Mouse (Mus musculus) C2C12 (cell line): Measurements from ENCODE around the gene Fkbp1b. TPM values are rescaled to one million over a fixed set of nuclear protein-coding genes. Genes with fewer than 3 reads are reported as not detected.

Source experiments
- H3K27me3 ChIP-seq: one replicate; pipeline ENCODE4 v1.6.1; 2011; ENCODE audit not compliant: control insufficient read depth, insufficient read depth, insufficient read length
- H3K36me3 ChIP-seq: one replicate; pipeline ENCODE4 v1.6.1; 2011; ENCODE audit not compliant: control insufficient read depth, insufficient read depth
- H3K4me3 ChIP-seq: one replicate; pipeline ENCODE4 v1.5.1; 2011; ENCODE audit warnings: mild to moderate bottlenecking, control low read depth; ENCODE audit not compliant: poor library complexity, insufficient read depth, severe bottlenecking
- H3K79me2 ChIP-seq: one replicate; pipeline ENCODE4 v1.6.1; 2011; ENCODE audit not compliant: control insufficient read depth, insufficient read depth
- H3K79me3 ChIP-seq: one replicate; pipeline ENCODE4 v1.6.1; 2011; ENCODE audit warnings: low read depth, control low read depth
- H3ac ChIP-seq: one replicate; pipeline ENCODE3; 2011; ENCODE audit warnings: low read depth; ENCODE audit not compliant: control insufficient read depth, insufficient read length
- CEBPB ChIP-seq: IDR thresholded peaks from one replicate; pipeline ENCODE4 v1.6.1; 2011; ENCODE audit warnings: low read depth, mild to moderate bottlenecking, control low read depth, moderate library complexity
- CTCF ChIP-seq: IDR thresholded peaks from one replicate; pipeline ENCODE4 v1.5.1; 2011; ENCODE audit not compliant: control insufficient read depth, insufficient read depth, insufficient read length
- FOSL1 ChIP-seq: IDR thresholded peaks from one replicate; pipeline ENCODE4 v1.8.0; 2011; ENCODE audit warnings: mild to moderate bottlenecking, low read length; ENCODE audit not compliant: poor library complexity, insufficient read depth, severe bottlenecking
- MAX ChIP-seq: IDR thresholded peaks from one replicate; pipeline ENCODE4 v1.6.1; 2011; ENCODE audit warnings: mild to moderate bottlenecking, control low read depth
- MYOD1 ChIP-seq: IDR thresholded peaks from one replicate; pipeline ENCODE4 v1.6.1; 2011; ENCODE audit warnings: low read depth; ENCODE audit not compliant: control insufficient read depth, insufficient read length
- MYOG ChIP-seq: IDR thresholded peaks from one replicate; pipeline ENCODE4 v1.6.1; 2011; ENCODE audit not compliant: control insufficient read depth, insufficient read length; ENCODE audit errors: extremely low read depth
- USF1 ChIP-seq: IDR thresholded peaks from one replicate; pipeline ENCODE4 v1.6.1; 2011; ENCODE audit warnings: low read depth, mild to moderate bottlenecking, control low read depth, moderate library complexity
- polyA plus RNA-seq: library from polyadenylated mRNA; unstranded; fragments of >200 nt; fragmentation: generic; extraction: Trizol; gene quantifications from one replicate; pipeline ENCODE4 v1.2.1, GENCODE M21; 2012; ENCODE audit warnings: missing spikeins

The Fkbp1b gene
- polyA plus RNA-seq, 1 experiment: 5.5 TPM

GRCm38 (mm10) chr12:4783598-4783997 is 57.8 kb downstream of the Fkbp1b start:
- Histone ChIP-seq H3K4me3 (no peak overlapping the region), H3K79me2 (no peaks in the 10 kb centered on the region), H3K79me3 (no peaks in the 10 kb centered on the region), H3K36me3 (no peaks in the 10 kb centered on the region), H3K27me3 (no peaks in the 10 kb centered on the region), H3ac (no peak overlapping the region)
- TF ChIP-seq USF1 (no peak), MYOG (no peak), CTCF (no peak), CEBPB (no peak), MAX (no peak), FOSL1 (no peak), MYOD1 (no peak)

Other genes starting within 250 kb of the Fkbp1b start
- gene Itsn2, start 249.0 kb downstream of the Fkbp1b start, polyA plus RNA-seq: 7.9 TPM
- not detected for gene Gm3625, start 248.7 kb downstream of the Fkbp1b start, polyA plus RNA-seq
- gene Fam228a, start 103.2 kb downstream of the Fkbp1b start, polyA plus RNA-seq: 0.05 TPM
- not detected for gene Pfn4, start 72.6 kb downstream of the Fkbp1b start, polyA plus RNA-seq
- 0.01 TPM for gene Fam228b, start 72.3 kb downstream of the Fkbp1b start, polyA plus RNA-seq
- 103 TPM for gene Sf3b6, start 24.0 kb downstream of the Fkbp1b start, polyA plus RNA-seq
- 7.0 TPM for gene Wdcp, start 1.7 kb upstream of the Fkbp1b start, polyA plus RNA-seq
- gene Mfsd2b, start 32.8 kb upstream of the Fkbp1b start, polyA plus RNA-seq: 0.08 TPM
- gene Ubxn2a, start 66.1 kb upstream of the Fkbp1b start, polyA plus RNA-seq: 4.1 TPM
- 2.3 TPM for gene Atad2b, start 75.8 kb upstream of the Fkbp1b start, polyA plus RNA-seq